Mouse (Mus musculus): ENCODE data around the gene Tnfaip8l3.

GRCm38 (mm10) chr9:54048978-54049377 lies 19.2 kb downstream of the Tnfaip8l3 start:
- no peak for TF ChIP-seq GATA1 (IDR thresholded peaks at IDR 0.05; ENCODE audit: borderline replicate concordance, low read length)
- no peak for TF ChIP-seq FLI1 (IDR thresholded peaks at IDR 0.05; ENCODE audit: low read length)

All from megakaryocyte, embryonic 14.5 days (primary cell).